Mouse (Mus musculus): ENCODE measurements at regions not wholly inside any gene's neighbourhood (a gene's known extent, or its start where the extent isn't known, plus 50 kb on each side); places are given as distances from the start of the nearest gene placed in this dataset.

DNA sequence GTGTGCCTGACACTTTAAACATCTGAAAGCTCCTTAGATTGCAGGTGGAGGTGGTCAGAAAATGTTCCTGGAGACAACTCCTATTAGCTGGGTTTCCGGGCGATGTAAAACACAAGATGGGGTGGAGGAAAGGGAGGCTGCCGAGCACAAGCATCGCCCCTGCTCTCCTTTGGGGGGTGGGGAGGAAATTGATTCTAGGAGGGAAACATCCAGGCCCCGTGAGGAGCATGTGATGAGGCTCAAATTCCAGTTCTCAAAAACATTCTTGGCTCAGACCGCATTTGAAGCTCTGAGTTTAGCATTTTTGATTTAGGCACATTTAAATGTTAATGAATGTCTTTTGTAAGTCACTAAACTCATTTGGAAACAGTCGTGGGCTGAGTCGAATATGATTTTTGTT, 105.5 kb downstream of the Rpl14 start:
- no peak for DNase-seq (ENCODE audit: low read depth, low spot score)

DNA sequence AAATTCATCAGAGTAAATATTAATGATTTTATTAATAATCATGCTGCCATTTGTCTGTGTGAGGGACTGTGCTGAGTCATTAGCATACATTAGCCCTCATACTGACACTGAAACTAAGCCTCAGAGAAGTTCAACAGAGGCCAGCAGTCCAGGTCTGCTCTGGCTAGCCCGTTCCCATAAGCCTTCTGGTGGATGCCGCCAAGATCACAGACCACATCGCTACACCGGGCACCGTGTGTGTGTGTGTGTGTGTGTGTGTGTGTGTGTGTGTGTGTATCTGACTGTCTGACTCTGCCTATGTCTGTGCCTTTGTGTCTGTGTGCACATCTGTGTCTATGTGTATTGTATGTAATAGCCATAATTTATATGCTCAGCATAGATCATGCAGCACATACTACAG, 106.0 kb downstream of the Rpl14 start:
- no peak for DNase-seq (ENCODE audit: low read depth, low spot score)

DNA sequence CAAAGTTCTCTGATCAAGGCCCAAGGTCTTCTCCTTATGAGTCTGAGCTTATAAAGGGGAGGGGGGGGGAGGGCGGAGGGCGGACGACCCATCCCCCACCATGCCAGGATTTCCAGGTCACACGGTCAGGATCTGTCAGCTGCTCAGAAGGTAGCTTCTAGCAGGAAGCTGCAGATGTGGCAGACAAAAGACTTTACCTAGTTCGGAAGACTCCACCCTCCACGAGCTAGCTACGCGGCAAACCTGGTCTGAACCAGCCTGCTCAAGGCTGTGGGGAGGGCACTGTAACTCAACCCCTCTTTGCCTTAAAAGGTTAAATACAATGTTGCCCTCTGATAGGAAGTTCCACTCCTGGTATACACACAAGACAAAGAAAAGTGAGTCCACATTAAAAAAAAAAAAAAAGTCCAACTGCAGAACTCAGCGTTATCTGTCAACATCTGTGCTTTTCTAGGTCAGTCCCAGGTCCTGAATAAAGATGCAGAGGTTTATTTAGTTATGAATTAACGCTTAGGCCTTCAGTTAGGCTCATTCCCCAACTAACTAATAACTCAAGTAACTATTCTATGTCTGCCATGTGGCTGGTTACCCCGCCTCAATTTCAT, 108.7 kb downstream of the Rpl14 start:
- no peak for DNase-seq (ENCODE audit: low read depth, low spot score)

DNA sequence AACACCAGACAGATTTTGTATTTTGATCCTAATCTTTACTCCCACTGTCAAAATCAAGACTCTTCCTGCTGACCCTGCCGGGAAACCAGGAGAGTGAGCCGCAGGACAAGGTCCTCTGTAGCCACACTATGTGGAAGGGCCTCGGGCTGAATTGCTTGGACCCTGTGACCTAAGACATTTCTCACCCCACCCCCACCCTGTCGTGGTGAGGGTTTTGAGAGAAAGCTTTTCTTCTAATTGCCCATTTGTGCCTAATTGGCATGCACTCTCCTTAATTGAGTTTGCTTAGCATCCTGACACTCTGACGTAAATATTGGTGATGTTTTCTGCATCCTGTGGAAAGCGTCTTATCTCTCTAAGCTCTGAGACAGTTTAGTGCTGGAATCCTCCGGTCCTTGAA, 110.2 kb downstream of the Rpl14 start:
- no peak for DNase-seq (ENCODE audit: low read depth, low spot score)

DNA sequence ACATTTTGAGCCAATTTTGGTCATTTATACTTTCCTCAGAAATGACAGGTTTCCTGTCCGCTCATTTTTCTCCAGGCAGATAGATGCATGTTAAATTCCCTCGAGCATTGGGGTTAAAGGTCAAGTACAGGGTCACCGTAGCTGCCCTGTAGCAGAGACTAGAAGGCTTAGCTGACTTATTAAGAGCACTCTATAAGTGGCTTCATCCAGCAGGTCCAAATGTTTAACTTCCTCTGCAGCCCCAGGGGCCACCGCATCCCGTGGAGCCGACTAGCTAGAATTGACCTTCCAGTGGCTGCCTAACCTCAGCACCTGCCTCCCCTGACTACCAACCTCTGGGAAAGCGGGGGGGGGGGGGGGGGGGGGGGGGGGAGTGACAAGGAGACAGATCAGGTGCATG, 114.7 kb downstream of the Rpl14 start:
- no peak for DNase-seq (ENCODE audit: low read depth, low spot score)

DNA sequence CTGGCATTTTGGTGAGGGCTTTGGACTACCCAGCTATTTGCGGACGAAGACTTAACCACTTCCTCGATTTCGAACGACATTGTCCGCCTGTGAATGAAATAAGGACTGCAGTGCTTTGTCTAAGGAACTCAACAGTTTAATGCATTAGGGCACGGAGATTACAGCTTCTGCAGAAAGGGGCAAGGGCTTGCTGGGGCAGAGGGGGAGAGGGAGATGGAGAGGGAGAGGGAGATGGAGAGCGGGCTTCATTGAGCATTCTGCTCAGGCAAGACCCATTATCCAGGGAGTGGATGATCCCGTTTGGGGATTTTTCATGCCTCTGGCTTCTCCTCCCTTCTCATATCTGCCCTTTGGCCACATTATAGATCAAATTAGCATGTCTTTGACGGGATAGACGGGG, 117.8 kb downstream of the Rpl14 start:
- no peak for DNase-seq (ENCODE audit: low read depth, low spot score)

DNA sequence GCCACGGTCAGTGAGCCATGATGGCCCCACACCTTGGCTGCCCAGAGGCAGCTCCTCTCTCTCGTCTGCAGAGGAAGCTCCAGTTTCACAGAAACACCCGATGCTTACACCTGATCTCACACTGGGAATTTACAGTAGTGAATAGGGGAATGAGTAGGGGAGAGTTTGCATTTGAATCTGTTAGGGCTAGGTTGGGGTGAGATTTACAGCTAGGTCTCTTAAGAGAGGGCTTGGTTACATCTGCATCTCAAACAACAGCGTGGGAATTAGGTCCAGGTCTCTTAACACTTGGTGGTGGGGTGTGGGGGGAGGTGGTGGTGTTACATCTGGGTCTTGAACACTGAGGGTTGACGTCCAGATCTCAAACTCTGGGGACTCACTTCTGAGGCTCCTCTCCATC, 119.3 kb downstream of the Rpl14 start:
- DNase-seq (ENCODE audit: low read depth, low spot score): no peak

DNA sequence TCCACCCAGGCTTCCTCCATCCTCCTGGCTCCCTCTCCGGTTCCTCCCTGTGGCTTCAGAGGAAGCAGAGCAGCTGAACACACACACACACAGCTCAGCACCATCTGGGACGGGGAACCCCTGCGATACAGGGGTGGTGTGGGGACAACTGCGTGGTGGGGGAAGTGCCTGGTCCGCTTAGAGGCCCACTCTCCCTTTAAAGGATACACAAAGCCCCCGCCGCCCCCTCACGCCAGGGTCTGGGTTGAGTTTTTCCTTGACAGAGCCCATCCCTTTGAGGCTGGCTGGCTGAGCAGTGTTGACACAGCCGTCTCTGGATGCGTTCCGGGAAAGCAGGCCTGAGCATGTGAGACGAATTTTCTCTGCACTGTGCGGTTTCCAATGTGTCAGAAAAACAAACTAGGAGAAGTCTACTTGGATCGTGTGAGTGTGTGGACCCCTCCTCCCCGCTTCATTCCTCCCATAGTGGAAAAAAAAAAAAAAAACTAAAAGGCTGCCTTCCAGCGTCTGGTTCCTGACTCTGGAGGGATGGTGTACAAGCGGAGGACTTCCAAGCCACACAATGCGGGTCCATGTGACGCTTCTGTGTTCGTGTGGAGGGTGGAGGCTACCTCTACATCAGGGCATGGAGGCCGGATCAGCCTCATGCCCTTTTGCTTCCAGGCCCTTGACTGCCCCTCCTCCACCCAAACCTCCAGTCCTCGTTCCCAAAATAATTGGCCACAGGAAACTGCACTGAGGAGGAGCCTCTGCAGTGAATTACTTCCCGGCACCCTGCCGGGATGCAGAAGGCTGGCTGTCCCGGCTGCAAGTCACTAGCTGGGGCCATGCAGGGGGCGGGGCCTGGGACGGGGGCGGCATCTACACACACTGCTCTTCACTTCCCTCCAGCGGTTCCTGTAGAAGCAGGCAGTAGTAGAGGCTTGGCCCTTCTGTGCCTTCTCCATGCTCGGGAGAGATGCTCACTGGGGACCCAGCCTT, 120.0 kb downstream of the Rpl14 start:
- DNase-seq (ENCODE audit: low read depth, low spot score): peak; percentile 25

DNA sequence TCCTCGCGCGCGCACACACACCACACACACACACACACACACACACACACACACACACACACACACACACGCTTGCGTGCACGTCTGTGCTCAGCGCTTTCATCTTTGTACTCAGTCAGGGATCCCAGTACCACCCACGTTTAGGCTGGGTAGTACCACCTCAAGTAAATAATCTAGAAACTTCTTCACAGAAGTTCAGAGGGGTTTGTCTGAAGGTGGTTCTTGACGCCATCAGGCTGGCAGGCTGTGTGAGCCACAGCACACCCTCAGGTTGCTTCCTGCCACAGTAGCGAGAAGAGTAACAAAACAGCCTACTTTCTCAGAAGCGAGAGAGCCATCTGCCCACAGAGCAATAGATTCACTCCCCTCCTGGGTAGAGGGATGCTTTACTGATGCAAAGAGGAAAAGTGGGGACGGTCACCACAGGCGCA, 120.7 kb downstream of the Rpl14 start:
- no peak for DNase-seq (ENCODE audit: low read depth, low spot score)

DNA sequence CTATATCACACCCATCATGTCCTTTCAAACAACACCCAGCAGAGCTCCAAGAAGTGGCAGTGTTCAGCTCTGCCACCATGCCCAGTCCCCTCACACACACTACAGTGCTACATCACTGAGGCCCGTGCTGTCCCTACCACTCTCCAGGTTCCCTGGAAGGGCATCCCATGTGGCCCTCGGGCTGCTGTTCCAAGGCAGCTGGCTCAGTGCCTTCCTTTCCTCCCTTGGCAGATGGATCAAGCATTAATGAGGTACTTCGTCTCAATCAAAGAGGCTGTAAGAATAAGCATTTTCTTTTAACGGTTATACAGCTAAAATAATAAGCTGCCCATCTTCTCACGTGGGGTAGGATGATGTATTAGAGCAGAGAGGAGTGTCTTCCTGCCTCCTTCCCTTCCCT, 123.2 kb downstream of the Rpl14 start:
- no peak for DNase-seq (ENCODE audit: low read depth, low spot score)

DNA sequence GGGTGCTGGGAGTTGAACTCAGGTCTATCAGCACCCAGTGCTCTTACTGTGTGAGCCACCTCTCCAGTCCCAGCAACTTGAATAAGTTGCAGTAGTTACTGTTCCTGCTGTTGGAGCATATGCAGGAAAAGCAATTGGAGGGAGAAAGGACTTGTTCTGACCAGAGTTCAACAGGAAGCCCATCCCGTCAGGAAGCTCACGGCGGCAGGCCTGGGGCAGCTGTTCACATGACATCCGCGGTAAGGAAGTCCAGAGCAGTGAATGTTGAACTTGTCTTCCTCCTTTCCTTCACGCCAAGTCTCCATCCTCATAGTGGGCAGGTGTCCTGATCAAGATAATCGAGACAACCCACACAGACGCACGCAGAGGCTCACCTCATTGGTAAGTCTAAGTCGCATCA, 124.7 kb downstream of the Rpl14 start:
- no peak for DNase-seq (ENCODE audit: low read depth, low spot score)

DNA sequence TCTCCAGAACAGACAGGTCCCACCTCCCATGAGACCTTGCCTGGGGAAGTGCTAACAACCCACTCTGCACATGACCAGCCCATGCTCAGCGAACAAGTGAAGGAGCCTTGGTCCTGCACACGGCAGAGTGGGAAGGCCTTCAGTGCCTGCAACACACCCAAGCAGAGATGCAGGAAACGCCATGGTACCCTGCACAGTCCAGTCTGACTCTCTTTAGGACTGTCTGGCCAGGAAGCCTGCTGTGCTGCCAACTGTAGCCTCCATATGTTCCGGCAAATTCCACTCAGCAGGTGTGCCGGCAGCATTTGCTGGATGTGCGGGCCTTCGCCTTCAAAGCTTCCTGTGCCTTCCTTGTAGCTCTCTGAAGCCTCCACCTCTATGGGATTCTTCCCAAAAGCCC, 126.5 kb downstream of the Rpl14 start:
- DNase-seq (ENCODE audit: low read depth, low spot score): no peak

DNA sequence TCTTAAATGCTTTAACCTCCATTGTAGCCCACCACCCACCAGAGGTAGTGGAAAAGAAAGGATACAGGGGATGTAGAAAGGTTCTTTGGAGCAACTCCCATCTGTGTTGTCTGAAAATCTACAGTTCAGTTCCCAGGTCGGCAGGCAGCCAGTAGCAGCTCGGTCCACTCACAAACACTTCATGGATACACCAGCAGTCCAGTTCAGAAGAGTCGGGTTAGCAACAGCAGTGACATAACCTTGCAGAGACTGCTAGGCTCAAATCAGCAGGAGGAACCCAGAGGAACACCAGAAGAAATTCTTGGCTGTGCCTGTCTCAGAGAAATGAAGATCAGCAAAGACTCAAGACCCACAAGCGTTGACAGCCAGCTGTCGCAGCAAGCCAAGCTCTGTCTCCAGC, 128.5 kb downstream of the Rpl14 start:
- DNase-seq (ENCODE audit: low read depth, low spot score): no peak

DNA sequence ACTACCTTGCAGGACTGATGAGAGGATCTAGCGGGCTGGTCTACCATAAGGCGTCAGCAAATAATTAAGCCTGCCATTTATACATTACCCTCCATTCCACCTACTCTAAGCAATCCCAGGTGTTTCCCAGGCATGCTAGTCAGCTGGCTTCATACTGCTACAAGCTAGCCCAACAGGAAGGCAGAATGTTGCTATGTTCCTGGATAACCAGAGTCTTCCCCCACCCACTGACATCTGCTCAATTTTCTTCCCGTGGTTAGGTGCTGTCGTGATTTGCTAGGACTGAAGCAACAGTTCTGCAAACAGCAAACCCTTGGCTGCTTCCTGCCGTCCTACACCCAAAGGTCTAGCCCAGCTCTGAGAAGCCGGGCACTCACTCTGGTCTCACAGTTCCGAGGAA, 131.6 kb downstream of the Rpl14 start:
- no peak for DNase-seq (ENCODE audit: low read depth, low spot score)

DNA sequence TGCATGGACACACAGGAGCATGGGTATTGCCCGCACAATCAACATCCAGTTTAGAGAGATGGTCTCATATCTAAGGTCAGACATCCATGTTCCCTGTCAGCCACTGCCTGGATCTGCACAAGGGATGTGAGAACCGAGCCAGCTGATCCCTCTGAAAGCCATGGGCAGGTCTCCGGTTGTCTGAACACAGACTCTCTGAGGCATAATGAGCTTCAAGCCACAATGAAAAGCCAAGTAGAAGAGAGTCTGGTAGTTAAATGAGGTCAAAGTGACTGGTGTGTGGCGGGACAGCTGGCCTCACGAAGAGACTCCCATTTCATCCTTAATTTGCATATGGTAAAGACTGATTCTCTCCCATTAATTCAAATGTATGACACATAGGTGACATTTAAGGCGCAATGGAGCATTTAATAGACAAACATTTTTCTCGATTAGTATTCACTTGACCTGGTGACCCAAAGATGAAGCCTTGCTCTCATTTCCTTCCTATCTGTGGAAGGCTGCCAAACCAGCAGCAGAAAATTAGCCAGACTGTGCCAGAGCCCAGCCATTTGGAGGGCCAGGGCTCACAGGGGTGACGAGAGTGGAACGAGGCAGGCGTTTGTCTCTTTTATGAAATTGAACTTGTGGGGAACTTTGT, 132.2 kb downstream of the Rpl14 start:
- DNase-seq (ENCODE audit: low read depth, low spot score): peak; percentile 30

DNA sequence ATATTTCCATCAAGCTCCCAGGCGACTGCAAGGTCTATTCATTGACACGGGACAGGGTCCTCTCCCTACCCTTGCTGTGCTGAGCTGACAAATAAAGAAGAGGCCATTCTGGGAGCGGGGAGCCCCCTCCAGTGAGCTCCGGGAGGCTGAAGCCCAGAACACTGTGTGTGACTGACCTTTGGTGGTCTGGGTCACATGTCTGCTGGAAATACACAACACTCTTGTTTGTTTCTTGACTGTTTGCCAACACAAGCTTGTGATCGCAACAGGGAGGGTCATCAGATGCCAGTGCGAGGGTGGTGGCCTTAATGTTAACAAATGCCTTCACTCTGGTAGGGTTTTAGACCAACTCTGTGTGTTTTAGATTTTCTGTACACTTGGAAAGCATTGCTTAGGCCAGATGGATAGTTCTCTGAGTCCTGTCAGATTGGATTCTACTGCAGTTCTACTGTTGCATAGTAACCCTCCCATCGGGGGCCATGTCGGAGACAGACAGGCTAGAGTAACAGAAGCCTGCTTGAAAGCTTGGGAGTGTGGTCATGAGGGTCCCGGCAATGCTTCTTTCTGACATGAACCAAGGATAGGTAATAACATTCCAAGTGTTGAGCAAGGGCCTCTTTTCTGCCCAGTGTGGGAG, 135.4 kb downstream of the Rpl14 start:
- DNase-seq (ENCODE audit: low read depth, low spot score): no peak

DNA sequence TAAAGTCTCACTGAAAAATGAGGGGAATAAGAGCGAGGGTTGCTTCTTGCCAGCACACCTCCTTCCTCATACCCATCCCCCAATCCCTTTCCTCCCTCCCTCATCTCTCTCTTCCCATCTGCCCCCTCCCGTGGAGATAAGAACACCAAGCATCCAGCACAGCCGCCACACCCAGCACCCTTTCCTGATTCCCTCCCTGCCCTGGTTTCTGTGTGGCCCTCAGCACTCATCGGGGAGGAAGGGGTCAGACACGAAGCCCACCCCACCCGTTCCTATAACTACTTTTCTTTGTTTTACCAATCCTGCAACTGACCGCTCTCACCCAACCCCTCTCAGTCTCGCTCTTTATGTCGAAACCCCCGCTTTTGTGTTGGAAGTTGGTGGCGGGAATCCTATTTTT, 137.3 kb downstream of the Rpl14 start:
- DNase-seq (ENCODE audit: low read depth, low spot score): no peak

DNA sequence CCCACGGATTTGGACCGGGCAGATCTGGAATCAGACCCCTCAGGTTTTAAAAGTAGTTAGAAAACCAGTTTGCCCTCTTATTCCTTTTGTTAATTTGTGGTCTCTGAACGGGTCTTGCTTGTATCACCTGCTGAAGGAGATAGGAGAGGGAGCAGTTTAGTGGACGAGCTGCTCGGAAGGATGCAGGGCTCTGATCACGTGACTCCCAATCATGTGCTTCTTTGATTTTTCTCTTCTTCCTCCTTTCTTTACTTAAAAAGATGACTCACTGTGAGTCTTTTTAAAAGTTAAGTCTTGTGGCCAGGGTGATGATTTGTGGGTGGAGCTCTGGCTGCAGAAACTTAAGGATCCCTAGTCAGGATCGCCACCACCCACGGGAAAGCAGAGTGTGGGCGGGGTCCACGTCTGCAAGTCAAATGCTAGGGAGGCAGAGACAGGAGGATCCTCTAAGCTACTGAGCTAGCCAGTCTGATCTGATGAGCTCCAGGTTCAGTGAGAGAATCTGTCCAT, 138.0 kb downstream of the Rpl14 start:
- no peak for DNase-seq (ENCODE audit: low read depth, low spot score)

DNA sequence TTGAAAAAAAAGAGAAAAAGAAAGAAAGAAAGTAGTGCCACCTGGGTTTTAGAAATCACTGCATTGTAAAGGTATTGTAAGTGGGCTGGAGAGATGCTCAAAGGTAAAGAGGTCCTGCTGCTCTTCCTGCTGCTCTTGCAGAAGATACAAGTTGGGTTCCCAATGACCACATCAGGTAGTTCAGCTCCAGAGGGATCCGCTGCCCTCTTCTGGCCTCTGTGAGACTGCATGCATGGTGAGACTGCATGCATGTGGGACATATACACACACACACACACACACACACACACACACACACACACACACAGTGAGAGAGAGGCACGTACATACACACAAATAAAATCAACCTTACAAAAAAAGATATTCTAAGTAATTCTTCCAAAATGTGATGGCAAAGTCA, 141.7 kb downstream of the Rpl14 start:
- DNase-seq (ENCODE audit: low read depth, low spot score): no peak

DNA sequence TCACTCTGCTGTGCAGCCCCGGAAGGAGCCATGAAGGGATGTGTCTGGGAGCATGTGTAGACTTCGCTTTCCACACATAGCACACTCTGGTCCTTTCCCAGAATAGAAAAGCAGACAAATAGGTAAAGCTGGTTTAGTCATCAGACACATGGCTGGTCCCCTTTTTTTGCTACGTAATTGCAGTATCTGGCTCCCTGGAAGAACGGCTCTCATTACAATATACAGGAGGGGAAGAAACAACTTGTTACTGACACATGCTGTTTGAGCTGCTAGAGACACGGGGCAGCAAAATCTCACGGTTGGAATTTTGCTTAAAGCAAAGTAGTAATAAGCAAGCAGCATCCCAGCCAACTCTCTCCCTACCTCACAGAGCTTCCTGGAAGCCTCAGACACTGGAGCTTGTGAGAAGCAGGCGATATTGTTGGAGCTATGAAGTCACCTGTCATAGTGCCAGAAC, 144.4 kb downstream of the Rpl14 start:
- DNase-seq (ENCODE audit: low read depth, low spot score): no peak

DNA sequence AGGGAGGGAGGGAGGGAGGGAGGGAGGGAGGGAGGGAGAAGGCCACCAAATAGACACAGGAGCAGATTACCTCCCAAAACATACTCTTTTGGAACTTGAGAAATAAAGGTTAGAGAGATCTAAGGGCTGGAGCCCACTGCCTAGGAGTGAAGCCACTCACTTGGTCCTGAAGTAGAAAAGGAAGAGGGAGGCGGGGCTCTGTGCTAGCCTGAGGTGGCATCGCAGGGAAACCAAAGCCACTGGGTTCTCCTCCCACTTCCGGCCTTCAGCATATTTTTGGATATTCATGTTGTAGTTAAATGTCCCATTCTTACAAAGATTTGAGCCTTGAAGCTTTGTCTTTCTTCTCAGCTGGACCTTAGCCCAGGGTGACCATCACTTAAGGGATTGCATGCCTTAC, 147.6 kb downstream of the Rpl14 start:
- DNase-seq (ENCODE audit: low read depth, low spot score): no peak

Data from retina, postnatal 7 days (tissue).